Mouse (Mus musculus) heart, embryonic 13.5 days (tissue): ENCODE measurements at regions not wholly inside any gene's neighbourhood (a gene's known extent, or its start where the extent isn't known, plus 50 kb on each side); places are given as distances from the start of the nearest gene placed in this dataset.

Experiments
- ATAC-seq: fragments of 200-750 bp; cut with Nextera tagmentation; 2 replicates; pipeline ENCODE4 v1.8.0; 2017; ENCODE audit warnings: moderate TSS enrichment; ENCODE audit not compliant: insufficient number of reproducible peaks, low FRiP score, low TSS enrichment; ENCODE audit errors: extremely low read depth
- H3K27ac ChIP-seq: fragments of 300-500 bp; sonication (generic); replicated peaks from 2 replicates; pipeline ENCODE4 v1.5.1; 2015; ENCODE audit warnings: moderate library complexity, mild to moderate bottlenecking, inconsistent platforms
- H3K27me3 ChIP-seq: fragments of 300-500 bp; sonication (generic); replicated peaks from 2 replicates; pipeline ENCODE4 v1.6.1; 2015; ENCODE audit warnings: mild to moderate bottlenecking, inconsistent platforms
- H3K36me3 ChIP-seq: fragments of 300-500 bp; sonication (generic); 2 replicates; pipeline ENCODE4 v1.6.1; 2015; ENCODE audit warnings: mild to moderate bottlenecking, inconsistent platforms
- H3K4me1 ChIP-seq: fragments of 300-500 bp; sonication (generic); 2 replicates; pipeline ENCODE4 v1.6.1; 2015; ENCODE audit warnings: inconsistent platforms
- H3K4me2 ChIP-seq: fragments of 300-500 bp; sonication (generic); 2 replicates; pipeline ENCODE4 v1.6.1; 2015; ENCODE audit warnings: inconsistent platforms, mild to moderate bottlenecking, moderate library complexity
- H3K4me3 ChIP-seq: fragments of 300-500 bp; sonication (generic); 2 replicates; pipeline ENCODE4 v1.5.1; 2015; ENCODE audit warnings: moderate library complexity, mild to moderate bottlenecking, inconsistent platforms
- H3K9ac ChIP-seq: fragments of 300-500 bp; sonication (generic); 2 replicates; pipeline ENCODE4 v1.6.1; 2015; ENCODE audit warnings: inconsistent platforms, mild to moderate bottlenecking, moderate library complexity
- H3K9me3 ChIP-seq: fragments of 300-500 bp; sonication (generic); 2 replicates; pipeline ENCODE4 v1.6.1; 2016; ENCODE audit warnings: inconsistent platforms
- WGBS: fragments of 180-500 bp; shearing (Covaris S2); methylation state at CpG from one replicate; pipeline ENCODE4 v1.1.7; 2015; ENCODE audit warnings: mixed read lengths; 5-methylcytosine and 5-hydroxymethylcytosine counted together

- Histone ChIP-seq H3K36me3 (no peaks in the 10 kb centered on the region), H3K4me3 (no peak overlapping the region), H3K9ac (no peak overlapping the region), H3K27me3 (0 out of 2 replicates have a peak, but pooled peaks cover 3% of the 10 kb centered on the region), H3K4me2 (no peak overlapping the region), H3K4me1 (peaks cover 9% of the 10 kb centered on the region; the same call in 1 of the 2 replicates), H3K9me3 (no peaks in the 10 kb centered on the region), H3K27ac (no peak overlapping the region)
- 45% methylated on average over 1 of the region's 1 CpGs for WGBS
- no peak for ATAC-seq
Observed at GRCm38 (mm10) chr2:131404218-131404555, 51.5 kb upstream of the Rnf24 start.

- H3K36me3 ChIP-seq, result no peaks in the 10 kb centered on the region
- no peak for ATAC-seq
- no peak overlapping the region for H3K4me3 ChIP-seq
- H3K4me1 ChIP-seq, result peaks cover 9% of the 10 kb centered on the region; the same call in 1 of the 2 replicates
- H3K9ac ChIP-seq, result no peak overlapping the region
- H3K27me3 ChIP-seq, result 0 out of 2 replicates have a peak, but pooled peaks cover 3% of the 10 kb centered on the region
- no peak overlapping the region for H3K4me2 ChIP-seq
- WGBS, result 67% methylated on average over 5 of the region's 5 CpGs
- H3K27ac ChIP-seq, result no peak overlapping the region
- no peaks in the 10 kb centered on the region for H3K9me3 ChIP-seq
Observed at GRCm38 (mm10) chr2:131403543-131404217, 51.0 kb upstream of the Rnf24 start.
